Mouse (Mus musculus) liver, embryonic 13.5 days (tissue): ENCODE results near the gene Fkbp10. TPM values are rescaled to one million over a fixed set of nuclear protein-coding genes. Genes with fewer than 3 reads are reported as not detected.
A peak's percentile ranks its signal among the peaks of the same experiment; 100 is the strongest.

Experiments used
- ATAC-seq: fragments of 200-750 bp; cut with Nextera tagmentation; 2 replicates; pipeline ENCODE4 v1.8.0; 2017; ENCODE audit warnings: low read depth, mild to moderate bottlenecking, moderate number of reproducible peaks, moderate library complexity
- DNase-seq: peaks from one replicate; pipeline ENCODE4 v3.0.0; 2022
- H3K27ac ChIP-seq: fragments of 300-500 bp; sonication (generic); 2 replicates; pipeline ENCODE4 v1.5.1; 2015; ENCODE audit warnings: moderate library complexity, mild to moderate bottlenecking, inconsistent platforms
- H3K27me3 ChIP-seq: fragments of 300-500 bp; sonication (generic); 2 replicates; pipeline ENCODE4 v1.6.1; 2015; ENCODE audit warnings: mild to moderate bottlenecking, inconsistent platforms
- H3K36me3 ChIP-seq: fragments of 300-500 bp; sonication (generic); 2 replicates; pipeline ENCODE4 v1.6.1; 2015; ENCODE audit warnings: mild to moderate bottlenecking, inconsistent platforms
- H3K4me1 ChIP-seq: fragments of 300-500 bp; sonication (generic); replicated peaks from 2 replicates; pipeline ENCODE4 v1.6.1; 2015; ENCODE audit warnings: inconsistent platforms
- H3K4me2 ChIP-seq: fragments of 300-500 bp; sonication (generic); 2 replicates; pipeline ENCODE4 v1.6.1; 2015; ENCODE audit warnings: inconsistent platforms, mild to moderate bottlenecking, moderate library complexity
- H3K4me3 ChIP-seq: fragments of 300-500 bp; sonication (generic); replicated peaks from 2 replicates; pipeline ENCODE4 v1.5.1; 2015; ENCODE audit warnings: mild to moderate bottlenecking, inconsistent platforms
- H3K9ac ChIP-seq: fragments of 300-500 bp; sonication (generic); 2 replicates; pipeline ENCODE4 v1.6.1; 2015; ENCODE audit warnings: mild to moderate bottlenecking, inconsistent platforms
- H3K9me3 ChIP-seq: fragments of 300-500 bp; sonication (generic); replicated peaks from 2 replicates; pipeline ENCODE4 v1.6.1; 2016; ENCODE audit warnings: inconsistent platforms
- WGBS: fragments of 180-500 bp; shearing (Covaris S2); methylation state at CpG from one replicate; pipeline ENCODE4 v1.1.7; 2015; ENCODE audit not compliant: insufficient replicate concordance; 5-methylcytosine and 5-hydroxymethylcytosine counted together
- polyA plus RNA-seq: library from polyadenylated mRNA; unstranded; fragments of >200 nt; fragmentation: Nextera tagmentation; extraction: Ambion mirVana; gene quantifications from 2 replicates; pipeline ENCODE4 v1.2.1, GENCODE M21; 2015

Fkbp10 gene
- polyA plus RNA-seq, 1 experiment from 2014 or later = 11.8 TPM

DNA sequence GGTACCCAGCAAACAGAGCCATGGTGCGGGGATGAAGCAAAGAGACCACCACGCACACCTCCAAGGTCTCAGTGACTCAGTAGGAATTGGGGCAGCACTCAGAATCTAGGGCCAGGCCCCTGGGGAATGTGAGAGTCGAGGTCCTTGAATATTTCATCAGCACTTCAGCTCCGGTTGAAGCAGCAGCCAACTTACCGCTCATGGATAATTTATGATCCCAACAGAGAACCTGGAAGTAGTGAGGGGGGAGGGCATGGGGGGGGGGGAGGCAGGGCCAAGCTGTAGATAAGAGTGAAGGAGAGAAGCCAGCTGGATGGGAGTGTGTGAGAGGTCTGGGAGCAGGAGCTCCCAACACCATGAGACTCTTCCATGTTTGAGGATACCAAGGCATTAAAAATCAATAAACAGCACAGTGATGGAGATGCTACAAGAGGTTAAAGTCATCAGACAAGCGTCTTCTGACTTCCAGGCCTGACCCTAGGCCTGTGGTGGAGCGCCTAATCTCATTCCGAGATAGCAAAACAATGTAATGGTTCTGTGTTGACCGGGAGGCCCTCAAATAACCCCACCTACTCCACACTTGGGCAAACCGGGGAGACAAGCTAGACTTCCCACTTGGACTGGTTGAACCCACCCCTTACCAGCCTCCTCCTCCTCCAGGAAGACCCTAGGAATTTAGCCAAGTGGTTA, 11.9 kb upstream of the Fkbp10 start:
- no peak for DNase-seq
- Histone ChIP-seq H3K4me1 (peaks cover 41% of the 10 kb centered on the region), H3K9ac (no peak overlapping the region), H3K9me3 (no peaks in the 10 kb centered on the region), H3K36me3 (no peaks in the 10 kb centered on the region), H3K27me3 (no peaks in the 10 kb centered on the region), H3K4me3 (no peak overlapping the region), H3K4me2 (no peak overlapping the region), H3K27ac (no peak overlapping the region)
- 57% methylated on average over 10 of the region's 10 CpGs for WGBS
- no peak for ATAC-seq

DNA sequence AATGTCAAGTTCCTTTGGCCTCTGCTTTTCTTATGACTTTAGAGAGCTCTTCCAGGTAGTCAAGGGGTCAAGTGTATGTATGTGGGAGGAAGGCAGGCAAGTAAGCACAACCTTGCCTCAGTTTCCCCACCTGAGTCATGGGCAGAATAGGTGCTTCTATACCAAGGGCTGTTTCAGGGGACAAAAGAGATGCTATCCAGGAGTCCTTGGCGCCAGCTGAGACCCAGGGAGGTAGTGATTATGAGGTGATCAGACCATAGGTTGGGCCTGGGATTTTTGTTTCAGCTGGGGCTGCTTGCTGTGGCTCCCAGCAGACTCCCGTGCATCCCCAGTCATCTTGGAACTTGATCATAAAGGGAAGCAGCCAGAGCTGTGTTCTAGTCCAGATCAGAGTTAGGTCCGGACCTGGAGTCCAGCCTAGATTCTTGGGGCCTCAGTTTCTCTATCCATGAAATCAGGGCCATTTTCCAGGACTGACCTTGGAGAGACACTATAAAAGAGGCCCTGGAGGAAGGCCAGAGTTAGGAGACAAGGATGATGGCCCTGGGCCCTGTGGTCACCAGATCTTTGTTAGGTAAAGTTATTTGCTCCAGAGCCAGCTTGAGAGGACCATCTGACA, 10.9 kb upstream of the Fkbp10 start:
- peaks cover 37% of the 10 kb centered on the region for H3K4me1 ChIP-seq
- H3K27me3 ChIP-seq = no peaks in the 10 kb centered on the region
- no peak overlapping the region for H3K4me2 ChIP-seq
- no peak for ATAC-seq
- 60% methylated on average over 3 of the region's 3 CpGs for WGBS
- H3K27ac ChIP-seq = no peak overlapping the region
- no peak overlapping the region for H3K9ac ChIP-seq
- H3K4me3 ChIP-seq = no peak overlapping the region
- no peak for DNase-seq
- no peaks in the 10 kb centered on the region for H3K9me3 ChIP-seq
- no peaks in the 10 kb centered on the region for H3K36me3 ChIP-seq

DNA sequence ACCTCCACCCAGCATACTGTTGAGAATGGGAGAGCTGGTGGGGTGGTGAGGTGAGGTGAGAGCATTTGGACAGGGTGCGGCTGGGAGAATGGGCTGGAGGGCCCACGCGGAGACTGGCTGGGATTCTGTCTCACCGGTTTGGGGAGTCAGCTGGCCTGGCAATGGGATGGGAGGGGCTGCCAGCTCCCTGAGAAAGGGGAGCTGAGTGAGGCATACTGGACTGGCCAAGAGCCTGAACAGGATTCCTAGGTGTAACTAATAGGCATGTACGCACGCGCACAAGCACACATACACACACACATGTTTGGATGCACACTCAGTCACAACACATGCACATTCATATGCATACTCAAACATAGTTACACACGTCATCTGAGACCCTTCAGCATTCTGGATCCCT, 9.2 kb upstream of the Fkbp10 start:
- ATAC-seq = no peak
- no peak overlapping the region for H3K27ac ChIP-seq
- no peak for DNase-seq
- H3K9me3 ChIP-seq = no peaks in the 10 kb centered on the region
- no peaks in the 10 kb centered on the region for H3K36me3 ChIP-seq
- no peaks in the 10 kb centered on the region for H3K27me3 ChIP-seq
- H3K4me2 ChIP-seq = no peak overlapping the region
- no peak overlapping the region for H3K4me3 ChIP-seq
- H3K4me1 ChIP-seq = peaks cover 27% of the 10 kb centered on the region
- WGBS = 77% methylated on average over 8 of the region's 8 CpGs
- no peak overlapping the region for H3K9ac ChIP-seq

DNA sequence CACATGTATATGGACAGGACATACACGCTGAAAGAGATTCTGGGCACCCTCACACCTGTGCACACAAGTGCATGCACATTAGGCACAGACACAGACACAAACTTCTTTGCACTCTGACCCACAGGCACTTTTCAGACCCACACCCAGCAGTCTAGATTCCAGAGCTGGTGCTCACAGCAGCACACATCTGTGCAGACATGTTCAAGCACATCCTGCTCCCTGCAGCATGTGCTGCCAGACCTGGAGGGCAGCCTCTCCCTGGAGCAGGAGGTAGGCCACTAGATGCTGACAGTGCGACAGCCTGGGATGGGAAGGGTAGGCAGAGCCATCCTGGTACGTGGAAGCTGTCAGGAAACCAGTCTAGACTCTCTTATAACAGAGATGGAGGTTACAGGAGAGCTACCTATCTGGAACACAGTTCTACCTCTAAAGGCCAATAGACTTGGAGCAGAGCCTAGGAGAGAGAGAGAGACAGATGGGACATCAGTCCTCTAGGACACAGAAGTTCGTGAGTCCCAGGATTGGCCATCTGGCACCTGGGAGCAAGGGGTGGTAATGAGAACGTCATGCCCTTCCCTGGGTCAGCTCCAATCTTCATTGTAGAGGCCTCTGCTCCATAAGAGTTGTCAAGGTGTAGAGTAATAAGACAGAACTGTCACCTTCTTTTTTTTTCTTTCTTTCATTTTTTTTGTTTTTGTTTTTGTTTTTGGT, 8.3 kb upstream of the Fkbp10 start:
- Histone ChIP-seq H3K27ac (no peak overlapping the region), H3K4me3 (no peak overlapping the region), H3K4me2 (no peak overlapping the region), H3K4me1 (peaks cover 18% of the 10 kb centered on the region), H3K36me3 (no peaks in the 10 kb centered on the region), H3K27me3 (no peaks in the 10 kb centered on the region), H3K9ac (no peak overlapping the region), H3K9me3 (no peaks in the 10 kb centered on the region)
- no peak for DNase-seq
- WGBS = 66% methylated on average over 5 of the region's 5 CpGs
- ATAC-seq = no peak

- Histone ChIP-seq H3K4me1 (peaks cover 10% of the 10 kb centered on the region), H3K36me3 (no peaks in the 10 kb centered on the region), H3K9ac (no peak overlapping the region), H3K9me3 (no peaks in the 10 kb centered on the region), H3K27ac (no peak overlapping the region), H3K27me3 (peaks cover 11% of the 10 kb centered on the region), H3K4me3 (no peak overlapping the region), H3K4me2 (no peak overlapping the region)
- ATAC-seq = no peak
- peak; percentile 29 for DNase-seq
- 32% methylated on average over 10 of the region's 10 CpGs for WGBS
Observed at GRCm38 (mm10) chr11:100408076-100408834, 7.2 kb upstream of the Fkbp10 start.

- Histone ChIP-seq H3K9me3 (no peaks in the 10 kb centered on the region), H3K9ac (no peak overlapping the region), H3K36me3 (no peaks in the 10 kb centered on the region), H3K27ac (no peak overlapping the region), H3K4me3 (no peak overlapping the region), H3K27me3 (peaks cover 18% of the 10 kb centered on the region), H3K4me2 (no peak overlapping the region), H3K4me1 (peaks cover 6% of the 10 kb centered on the region)
- DNase-seq (no peak), ATAC-seq (no peak)
- WGBS = 81% methylated on average over 12 of the region's 12 CpGs
Observed at GRCm38 (mm10) chr11:100408835-100409462, 6.5 kb upstream of the Fkbp10 start.

- peaks cover 25% of the 10 kb centered on the region for H3K27me3 ChIP-seq
- H3K27ac ChIP-seq = no peak overlapping the region
- DNase-seq (no peak), ATAC-seq (no peak)
- no peak overlapping the region for H3K9ac ChIP-seq
- H3K4me2 ChIP-seq = no peak overlapping the region
- 63% methylated on average over 3 of the region's 3 CpGs for WGBS
- H3K9me3 ChIP-seq = no peaks in the 10 kb centered on the region
- peaks cover 13% of the 10 kb centered on the region for H3K4me1 ChIP-seq
- no peaks in the 10 kb centered on the region for H3K36me3 ChIP-seq
- H3K4me3 ChIP-seq = no peak overlapping the region
Observed at GRCm38 (mm10) chr11:100409686-100410085, 5.8 kb upstream of the Fkbp10 start.

DNA sequence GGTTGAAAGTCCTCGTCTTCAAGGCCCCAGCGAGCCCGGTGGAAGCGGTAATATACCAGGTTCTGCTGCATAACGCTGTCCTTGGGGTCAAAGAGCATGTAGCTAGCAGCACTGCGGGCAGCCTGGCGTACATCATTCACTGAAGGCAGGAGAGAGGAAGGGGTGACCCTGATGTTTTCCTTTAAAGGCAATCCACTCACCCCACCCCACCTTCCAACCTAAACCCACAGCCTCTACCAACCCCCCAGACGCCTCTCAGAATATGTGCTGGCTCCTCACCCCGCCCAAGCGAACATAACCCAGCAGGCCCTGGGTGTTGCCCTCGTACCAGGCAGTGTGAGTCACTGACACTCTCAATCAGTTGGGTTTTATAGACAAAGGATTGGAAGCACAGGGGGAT, 3.8 kb upstream of the Fkbp10 start:
- no peak overlapping the region for H3K4me2 ChIP-seq
- H3K36me3 ChIP-seq = no peaks in the 10 kb centered on the region
- 54% methylated on average over 11 of the region's 11 CpGs for WGBS
- H3K4me1 ChIP-seq = peaks cover 18% of the 10 kb centered on the region
- peaks cover 46% of the 10 kb centered on the region for H3K27me3 ChIP-seq
- DNase-seq (no peak), ATAC-seq (no peak)
- H3K9ac ChIP-seq = no peak overlapping the region
- H3K27ac ChIP-seq = no peak overlapping the region
- no peak overlapping the region for H3K4me3 ChIP-seq
- no peaks in the 10 kb centered on the region for H3K9me3 ChIP-seq

DNA sequence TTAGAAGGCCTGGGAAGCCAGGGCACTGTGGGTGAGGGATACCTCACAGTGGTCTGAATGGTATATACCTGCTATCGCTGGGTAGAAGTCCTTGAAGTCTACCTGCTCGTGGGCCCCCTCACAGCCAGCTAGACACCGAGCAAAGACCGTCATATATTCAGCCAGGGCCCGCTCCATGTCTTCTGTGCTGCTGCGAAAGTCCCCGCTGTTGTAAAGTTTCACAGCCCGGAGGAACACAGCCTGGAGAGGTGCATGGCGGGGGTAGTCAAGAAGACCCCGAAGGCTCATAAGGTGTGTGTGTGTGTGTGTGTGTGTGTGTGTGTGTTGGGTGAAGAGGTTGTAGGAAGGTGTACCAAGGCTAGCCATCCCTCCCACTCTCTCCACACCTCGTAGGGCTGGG, 2.0 kb upstream of the Fkbp10 start:
- H3K9ac ChIP-seq = peak overlapping the region; percentile 55; the same call in 1 of the 2 replicates
- no peaks in the 10 kb centered on the region for H3K36me3 ChIP-seq
- no peaks in the 10 kb centered on the region for H3K9me3 ChIP-seq
- peak overlapping the region; percentile 58 for H3K4me3 ChIP-seq
- WGBS = 60% methylated on average over 11 of the region's 11 CpGs
- H3K27ac ChIP-seq = no peak overlapping the region
- ATAC-seq = no peak
- peaks cover 48% of the 10 kb centered on the region for H3K27me3 ChIP-seq
- no peak for DNase-seq
- H3K4me2 ChIP-seq = peak overlapping the region; percentile 65
- peaks cover 18% of the 10 kb centered on the region for H3K4me1 ChIP-seq

GRCm38 (mm10) chr11:100414021-100414913, 1.2 kb upstream of the Fkbp10 start, which contains the start of gene P3h4:
TSS of gene P3h4 (minus strand) at chr11:100414836.
- ATAC-seq (peak; percentile 78), DNase-seq (peak; percentile 29)
- peaks cover 48% of the 10 kb centered on the region for H3K27me3 ChIP-seq
- no peaks in the 10 kb centered on the region for H3K9me3 ChIP-seq
- peak within 1 kb of the TSS; percentile 58 for H3K4me3 ChIP-seq
- H3K27ac ChIP-seq = peak within 1 kb of the TSS; percentile 39
- H3K4me1 ChIP-seq = peaks cover 18% of the 10 kb centered on the region
- peak within 1 kb of the TSS; percentile 65 for H3K4me2 ChIP-seq
- 3% methylated on average over 93 of the region's 93 CpGs for WGBS
- peak within 1 kb of the TSS; percentile 55 for H3K9ac ChIP-seq
- no peaks in the 10 kb centered on the region for H3K36me3 ChIP-seq
